Comparison of ENCODE assay signal across 10 mouse cellular contexts in the genomic region with DNA sequence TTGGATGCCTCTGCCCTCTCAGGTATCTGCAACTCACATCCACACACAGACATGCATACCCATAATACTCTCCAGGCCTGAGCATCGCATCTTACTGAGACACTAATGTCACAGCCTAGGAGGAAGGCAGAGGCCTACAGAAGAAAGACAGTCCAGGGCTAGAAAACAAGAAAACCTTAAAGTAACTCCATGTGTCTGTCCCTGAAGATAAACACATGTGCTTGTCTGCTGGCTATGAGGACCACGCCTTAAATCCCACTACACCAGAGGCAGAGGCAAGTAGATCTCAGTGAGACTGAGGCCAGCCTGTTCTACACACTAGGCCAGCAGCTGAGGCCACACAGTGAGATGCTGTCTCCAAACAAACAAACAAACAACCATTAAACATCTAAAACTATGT. TPM values are rescaled to one million over a fixed set of nuclear protein-coding genes. Genes with fewer than 3 reads are reported as not detected.
DNase-seq lines count a peak whose midpoint lies in the region; ATAC-seq lines count a peak whose summit lies in the region.
"Had no signal": no experiment of that assay in that cellular context is flagged by ENCODE, and none has a peak within 500 bp of the region (broad histone marks: within the 10 kb centered on the region; RNA-seq: fewer than 3 reads in every experiment).

No protein-coding gene starts in this region.

- H3K4me1 ChIP-seq in heart, embryonic 13.5 days = peaks cover 70% of the 10 kb centered on the region
- peaks cover 60% of the 10 kb centered on the region for H3K4me1 ChIP-seq in embryonic facial prominence, embryonic 12.5 days
- H3K4me1 ChIP-seq in intestine, embryonic 15.5 days (replicated peaks) = peaks cover 53% of the 10 kb centered on the region
- peaks cover 45% of the 10 kb centered on the region for H3K4me1 ChIP-seq in midbrain, embryonic 16.5 days (ENCODE audit: control insufficient read depth, insufficient read depth, low read length)

- no peak for DNase-seq in heart, postnatal 25 days (ENCODE audit: low spot score)
- DNase-seq in embryo, embryonic 11 days = no peak
- no peak for DNase-seq in right cerebral cortex, postnatal 25 days
- DNase-seq in testis, postnatal 14 days (ENCODE audit: low spot score) = no peak
- DNase-seq: cerebellum, adult 11-12 months had no signal

- peak overlapping the region; percentile 99 for H3K4me3 ChIP-seq in heart, embryonic 13.5 days
- peak overlapping the region; percentile 92 for H3K4me3 ChIP-seq in embryonic facial prominence, embryonic 12.5 days
- H3K4me3 ChIP-seq in intestine, embryonic 15.5 days (replicated peaks) = peak overlapping the region; percentile 93; the same call in 1 of the 2 replicates
- peak overlapping the region; percentile 97 for H3K4me3 ChIP-seq in midbrain, embryonic 16.5 days (ENCODE audit: low read depth, low read length)

- no peaks in the 10 kb centered on the region for H3K36me3 ChIP-seq in heart, embryonic 13.5 days
- 0 out of 2 replicates have a peak, but pooled peaks cover 2% of the 10 kb centered on the region for H3K36me3 ChIP-seq in embryonic facial prominence, embryonic 12.5 days
- H3K36me3 ChIP-seq in intestine, embryonic 15.5 days = no peaks in the 10 kb centered on the region
- H3K36me3 ChIP-seq in midbrain, embryonic 16.5 days (ENCODE audit: control insufficient read depth, insufficient read depth, low read length) = no peaks in the 10 kb centered on the region

- H3K9me3 ChIP-seq in heart, embryonic 13.5 days = no peaks in the 10 kb centered on the region
- no peaks in the 10 kb centered on the region for H3K9me3 ChIP-seq in embryonic facial prominence, embryonic 12.5 days
- no peaks in the 10 kb centered on the region for H3K9me3 ChIP-seq in intestine, embryonic 15.5 days
- H3K9me3 ChIP-seq in midbrain, embryonic 16.5 days (replicated peaks; ENCODE audit: control insufficient read depth, low read length, poor library complexity, severe bottlenecking) = no peaks in the 10 kb centered on the region

- H3K4me2 ChIP-seq in heart, embryonic 13.5 days = peak overlapping the region; percentile 83
- H3K4me2 ChIP-seq in embryonic facial prominence, embryonic 12.5 days (replicated peaks) = peak overlapping the region; percentile 89
- H3K4me2 ChIP-seq in intestine, embryonic 15.5 days (replicated peaks) = peak overlapping the region; percentile 78
- H3K4me2 ChIP-seq in midbrain, embryonic 16.5 days (ENCODE audit: low read length) = peak overlapping the region; percentile 89

- no peak for ATAC-seq in heart, embryonic 13.5 days (ENCODE audit: extremely low read depth, insufficient number of reproducible peaks, low FRiP score, low TSS enrichment)
- no peak for ATAC-seq in embryonic facial prominence, embryonic 12.5 days (ENCODE audit: insufficient number of reproducible peaks, insufficient read depth, low FRiP score, low TSS enrichment)
- no peak for ATAC-seq in intestine, embryonic 15.5 days
- no peak for ATAC-seq in midbrain, embryonic 16.5 days

- 54% methylated on average over 2 of the region's 2 CpGs for WGBS in heart, embryonic 13.5 days
- 44% methylated on average over 2 of the region's 2 CpGs for WGBS in embryonic facial prominence, embryonic 12.5 days
- WGBS in intestine, embryonic 15.5 days = 52% methylated on average over 2 of the region's 2 CpGs
- WGBS in midbrain, embryonic 16.5 days = 40% methylated on average over 2 of the region's 2 CpGs

- no peaks in the 10 kb centered on the region for H3K27me3 ChIP-seq in heart, embryonic 13.5 days (replicated peaks)
- H3K27me3 ChIP-seq in embryonic facial prominence, embryonic 12.5 days = no peaks in the 10 kb centered on the region
- H3K27me3 ChIP-seq in intestine, embryonic 15.5 days (replicated peaks) = no peaks in the 10 kb centered on the region
- no peaks in the 10 kb centered on the region for H3K27me3 ChIP-seq in midbrain, embryonic 16.5 days (ENCODE audit: control insufficient read depth, insufficient read depth, low read depth, low read length)

- H3K9ac ChIP-seq in heart, embryonic 13.5 days = peak overlapping the region; percentile 99
- peak overlapping the region; percentile 81 for H3K9ac ChIP-seq in embryonic facial prominence, embryonic 12.5 days
- peak overlapping the region; percentile 36; the same call in 1 of the 2 replicates for H3K9ac ChIP-seq in intestine, embryonic 15.5 days
- H3K9ac ChIP-seq in midbrain, embryonic 16.5 days (ENCODE audit: low read depth, low read length) = peak overlapping the region; percentile 99

- peak overlapping the region; percentile 57 for H3K27ac ChIP-seq in heart, embryonic 13.5 days (replicated peaks)
- no peak overlapping the region for H3K27ac ChIP-seq in embryonic facial prominence, embryonic 12.5 days
- H3K27ac ChIP-seq in intestine, embryonic 15.5 days = no peak overlapping the region
- H3K27ac ChIP-seq in midbrain, embryonic 16.5 days (ENCODE audit: low read length) = no peak overlapping the region

- intact Hi-C loops in heart, postnatal 25 days (cut with DNase I) = no loop called here

RNA-seq across cellular contexts. Expression of a gene that starts 3.1 kb away (rescaled TPM):
- 432 and 502 TPM in 2 replicates for polyA plus RNA-seq in heart, embryonic 13.5 days (2015; fragmentation: Nextera tagmentation; extraction: Ambion mirVana)
- 100 to 1,000 TPM; 121 to 135 TPM for total RNA-seq in heart, postnatal 25 days (2021)
- polyA plus RNA-seq in embryonic facial prominence, embryonic 12.5 days (2016; fragmentation: Nextera tagmentation; extraction: Ambion mirVana) = 591 and 626 TPM in 2 replicates
- 493 and 505 TPM in 2 replicates for polyA plus RNA-seq in intestine, embryonic 15.5 days (2015; fragmentation: Nextera tagmentation; extraction: Ambion mirVana)
- polyA plus RNA-seq in midbrain, embryonic 16.5 days (2015; fragmentation: Nextera tagmentation; extraction: Ambion mirVana) = 1,597 and 1,674 TPM in 2 replicates

RNA-seq across cellular contexts. Expression of a gene that starts 19.5 kb away (rescaled TPM):
- polyA plus RNA-seq in heart, embryonic 13.5 days (2015; fragmentation: Nextera tagmentation; extraction: Ambion mirVana) = 57.0 and 59.4 TPM in 2 replicates
- total RNA-seq in heart, postnatal 25 days (2021) = 10 to 100 TPM; 13.9 to 14.9 TPM
- 73.7 and 80.6 TPM in 2 replicates for polyA plus RNA-seq in embryonic facial prominence, embryonic 12.5 days (2016; fragmentation: Nextera tagmentation; extraction: Ambion mirVana)
- 143 and 148 TPM in 2 replicates for polyA plus RNA-seq in intestine, embryonic 15.5 days (2015; fragmentation: Nextera tagmentation; extraction: Ambion mirVana)
- polyA plus RNA-seq in midbrain, embryonic 16.5 days (2015; fragmentation: Nextera tagmentation; extraction: Ambion mirVana) = 100 and 104 TPM in 2 replicates

RNA-seq across cellular contexts. Expression of a gene that starts 25.0 kb away (rescaled TPM):
- 606 and 657 TPM in 2 replicates for polyA plus RNA-seq in heart, embryonic 13.5 days (2015; fragmentation: Nextera tagmentation; extraction: Ambion mirVana)
- 100 to 1,000 TPM; 165 to 177 TPM for total RNA-seq in heart, postnatal 25 days (2021)
- 1,276 and 1,289 TPM in 2 replicates for polyA plus RNA-seq in embryonic facial prominence, embryonic 12.5 days (2016; fragmentation: Nextera tagmentation; extraction: Ambion mirVana)
- 766 and 860 TPM in 2 replicates for polyA plus RNA-seq in intestine, embryonic 15.5 days (2015; fragmentation: Nextera tagmentation; extraction: Ambion mirVana)
- polyA plus RNA-seq in midbrain, embryonic 16.5 days (2015; fragmentation: Nextera tagmentation; extraction: Ambion mirVana) = 1,000 and 1,072 TPM in 2 replicates

RNA-seq across cellular contexts. Expression of a gene that starts 35.7 kb away (rescaled TPM):
- 6.6 and 6.9 TPM in 2 replicates for polyA plus RNA-seq in heart, embryonic 13.5 days (2015; fragmentation: Nextera tagmentation; extraction: Ambion mirVana)
- total RNA-seq in heart, postnatal 25 days (2021) = 1 to 10 TPM; 1.4 to 2.3 TPM
- polyA plus RNA-seq in embryonic facial prominence, embryonic 12.5 days (2016; fragmentation: Nextera tagmentation; extraction: Ambion mirVana) = 10.3 and 10.7 TPM in 2 replicates
- 6.6 and 8.0 TPM in 2 replicates for polyA plus RNA-seq in intestine, embryonic 15.5 days (2015; fragmentation: Nextera tagmentation; extraction: Ambion mirVana)
- 19.6 and 23.1 TPM in 2 replicates for polyA plus RNA-seq in midbrain, embryonic 16.5 days (2015; fragmentation: Nextera tagmentation; extraction: Ambion mirVana)

RNA-seq across cellular contexts. Expression of a gene that starts 48.8 kb away (rescaled TPM):
- 0.10 and 0.21 TPM in 2 replicates for polyA plus RNA-seq in heart, embryonic 13.5 days (2015; fragmentation: Nextera tagmentation; extraction: Ambion mirVana)
- not detected for total RNA-seq in heart, postnatal 25 days (2021)
- polyA plus RNA-seq in embryonic facial prominence, embryonic 12.5 days (2016; fragmentation: Nextera tagmentation; extraction: Ambion mirVana) = 0.22 and 0.28 TPM in 2 replicates
- polyA plus RNA-seq in intestine, embryonic 15.5 days (2015; fragmentation: Nextera tagmentation; extraction: Ambion mirVana) = 2.8 and 3.7 TPM in 2 replicates
- polyA plus RNA-seq in midbrain, embryonic 16.5 days (2015; fragmentation: Nextera tagmentation; extraction: Ambion mirVana) = 0.19 TPM in 1 of 2 replicates, not detected in the other
- total RNA-seq: left cerebral cortex, postnatal 25 days had no signal

Comparison
In these comparisons a context has a peak if more than half of its experiments do, and no peak if none do; other contexts are left out.
1. H3K9ac ChIP-seq: peak in every context shown above with its lines; median percentile 99 in heart, embryonic 13.5 days; 99 in midbrain, embryonic 16.5 days; 81 in embryonic facial prominence, embryonic 12.5 days; 36 in intestine, embryonic 15.5 days.